Mouse (Mus musculus) liver, embryonic 11.5 days (tissue): ENCODE data around the gene Gbgt1. TPM values are rescaled to one million over a fixed set of nuclear protein-coding genes. Genes with fewer than 3 reads are reported as not detected.

Experiments
- ATAC-seq: fragments of 200-750 bp; cut with Nextera tagmentation; replicated peaks from 2 replicates; pipeline ENCODE4 v1.8.0; 2017; ENCODE audit warnings: moderate number of reproducible peaks, mild to moderate bottlenecking, moderate TSS enrichment, moderate library complexity; ENCODE audit not compliant: low FRiP score
- DNase-seq: peaks from one replicate; pipeline ENCODE4 v3.0.0-alpha.2; 2017; ENCODE audit warnings: low spot score
- H3K27ac ChIP-seq: fragments of 300-500 bp; sonication (generic); 2 replicates; pipeline ENCODE4 v1.5.1; 2014; ENCODE audit warnings: mild to moderate bottlenecking, low read depth, low read length, control low read depth
- H3K27me3 ChIP-seq: fragments of 300-500 bp; sonication (generic); replicated peaks from 2 replicates; pipeline ENCODE4 v1.6.1; 2014; ENCODE audit warnings: low read length, mixed read lengths; ENCODE audit not compliant: control insufficient read depth, insufficient read depth
- H3K36me3 ChIP-seq: fragments of 300-500 bp; sonication (generic); 2 replicates; pipeline ENCODE4 v1.6.1; 2014; ENCODE audit warnings: mild to moderate bottlenecking, low read length, moderate library complexity, mixed read lengths; ENCODE audit not compliant: control insufficient read depth, insufficient read depth
- H3K4me1 ChIP-seq: fragments of 300-500 bp; sonication (generic); replicated peaks from 2 replicates; pipeline ENCODE4 v1.6.1; 2014; ENCODE audit warnings: low read length, mixed read lengths; ENCODE audit not compliant: control insufficient read depth, insufficient read depth
- H3K4me2 ChIP-seq: fragments of 300-500 bp; sonication (generic); 2 replicates; pipeline ENCODE4 v1.6.1; 2014; ENCODE audit warnings: mild to moderate bottlenecking, control low read depth, moderate library complexity
- H3K4me3 ChIP-seq: fragments of 300-500 bp; sonication (generic); 2 replicates; pipeline ENCODE4 v1.5.1; 2014; ENCODE audit warnings: low read depth, low read length, control low read depth
- H3K9ac ChIP-seq: fragments of 300-500 bp; sonication (generic); 2 replicates; pipeline ENCODE4 v1.6.1; 2014; ENCODE audit warnings: low read depth, low read length, control low read depth
- H3K9me3 ChIP-seq: fragments of 300-500 bp; sonication (generic); 2 replicates; pipeline ENCODE4 v1.6.1; 2016; ENCODE audit warnings: low read length, inconsistent platforms, mixed read lengths; ENCODE audit not compliant: control insufficient read depth
- WGBS: fragments of 180-500 bp; shearing (Covaris S2); extraction: QIAGEN DNeasy Blood & Tissue Kit; methylation state at CpG from one replicate; pipeline ENCODE4 v1.1.7; 2014; 5-methylcytosine and 5-hydroxymethylcytosine counted together
- polyA plus RNA-seq: library from polyadenylated mRNA; unstranded; fragments of >200 nt; fragmentation: Nextera tagmentation; extraction: Ambion mirVana; gene quantifications from 2 replicates; pipeline ENCODE4 v1.2.1, GENCODE M21; 2014

Gene Gbgt1
- polyA plus RNA-seq, 1 experiment from 2014 or later: 0.32 TPM

- no peak overlapping the region for H3K4me2 ChIP-seq
- peaks cover 5% of the 10 kb centered on the region for H3K27me3 ChIP-seq
- ATAC-seq (no peak), DNase-seq (no peak)
- peaks cover 30% of the 10 kb centered on the region for H3K4me1 ChIP-seq
- no peak overlapping the region for H3K4me3 ChIP-seq
- H3K36me3 ChIP-seq: no peaks in the 10 kb centered on the region
- H3K9me3 ChIP-seq: no peaks in the 10 kb centered on the region
- 59% methylated on average over 4 of the region's 4 CpGs for WGBS
- no peak overlapping the region for H3K9ac ChIP-seq
- no peak overlapping the region for H3K27ac ChIP-seq
Measured at GRCm38 (mm10) chr2:28537634-28537920, 40.9 kb downstream of the Gbgt1 start.

- H3K4me3 ChIP-seq: no peak overlapping the region
- no peak overlapping the region for H3K9ac ChIP-seq
- H3K4me1 ChIP-seq: peaks cover 25% of the 10 kb centered on the region
- no peak overlapping the region for H3K27ac ChIP-seq
- no peak for DNase-seq
- ATAC-seq: no peak
- no peaks in the 10 kb centered on the region for H3K36me3 ChIP-seq
- no peaks in the 10 kb centered on the region for H3K9me3 ChIP-seq
- peaks cover 5% of the 10 kb centered on the region for H3K27me3 ChIP-seq
- no peak overlapping the region for H3K4me2 ChIP-seq
- 74% methylated on average over 8 of the region's 8 CpGs for WGBS
Measured at GRCm38 (mm10) chr2:28537995-28538816, 41.5 kb downstream of the Gbgt1 start.

- peaks cover 3% of the 10 kb centered on the region for H3K27me3 ChIP-seq
- H3K4me1 ChIP-seq: peaks cover 22% of the 10 kb centered on the region
- H3K4me2 ChIP-seq: no peak overlapping the region
- H3K9me3 ChIP-seq: no peaks in the 10 kb centered on the region
- ATAC-seq: no peak
- no peak for DNase-seq
- no peaks in the 10 kb centered on the region for H3K36me3 ChIP-seq
- no peak overlapping the region for H3K9ac ChIP-seq
- WGBS: 47% methylated on average over 1 of the region's 1 CpGs
- H3K4me3 ChIP-seq: no peak overlapping the region
- no peak overlapping the region for H3K27ac ChIP-seq
Measured at GRCm38 (mm10) chr2:28538817-28539128, 42.1 kb downstream of the Gbgt1 start.

- WGBS: 67% methylated on average over 7 of the region's 7 CpGs
- no peak overlapping the region for H3K9ac ChIP-seq
- no peak overlapping the region for H3K4me3 ChIP-seq
- H3K4me1 ChIP-seq: peaks cover 18% of the 10 kb centered on the region
- no peaks in the 10 kb centered on the region for H3K9me3 ChIP-seq
- peaks cover 3% of the 10 kb centered on the region for H3K27me3 ChIP-seq
- no peaks in the 10 kb centered on the region for H3K36me3 ChIP-seq
- no peak for DNase-seq
- no peak for ATAC-seq
- H3K4me2 ChIP-seq: no peak overlapping the region
- no peak overlapping the region for H3K27ac ChIP-seq
Measured at GRCm38 (mm10) chr2:28539206-28539605, 42.5 kb downstream of the Gbgt1 start.

- Histone ChIP-seq H3K4me1 (peaks cover 16% of the 10 kb centered on the region), H3K9ac (no peak overlapping the region), H3K4me2 (no peak overlapping the region), H3K27me3 (no peaks in the 10 kb centered on the region), H3K4me3 (no peak overlapping the region), H3K9me3 (no peaks in the 10 kb centered on the region), H3K27ac (no peak overlapping the region), H3K36me3 (no peaks in the 10 kb centered on the region)
- 35% methylated on average over 2 of the region's 2 CpGs for WGBS
- DNase-seq (no peak), ATAC-seq (no peak)
Measured at GRCm38 (mm10) chr2:28539949-28540348, 43.3 kb downstream of the Gbgt1 start.

- Histone ChIP-seq H3K4me3 (no peak overlapping the region), H3K4me2 (no peak overlapping the region), H3K36me3 (no peaks in the 10 kb centered on the region), H3K27ac (no peak overlapping the region), H3K9ac (no peak overlapping the region), H3K9me3 (no peaks in the 10 kb centered on the region), H3K27me3 (no peaks in the 10 kb centered on the region), H3K4me1 (peaks cover 12% of the 10 kb centered on the region)
- 71% methylated on average over 8 of the region's 8 CpGs for WGBS
- DNase-seq: no peak
- ATAC-seq: no peak
Measured at GRCm38 (mm10) chr2:28540587-28541227, 44.0 kb downstream of the Gbgt1 start.

GRCm38 (mm10) chr2:28543894-28544293, 47.2 kb downstream of the Gbgt1 start:
- Histone ChIP-seq H3K4me2 (no peak overlapping the region), H3K36me3 (no peaks in the 10 kb centered on the region), H3K4me1 (peaks cover 9% of the 10 kb centered on the region), H3K27me3 (no peaks in the 10 kb centered on the region), H3K9me3 (no peaks in the 10 kb centered on the region), H3K4me3 (no peak overlapping the region), H3K9ac (no peak overlapping the region), H3K27ac (no peak overlapping the region)
- WGBS: 86% methylated on average over 8 of the region's 8 CpGs
- ATAC-seq (no peak), DNase-seq (no peak)

GRCm38 (mm10) chr2:28545976-28546375, 49.3 kb downstream of the Gbgt1 start:
- no peaks in the 10 kb centered on the region for H3K4me1 ChIP-seq
- no peak overlapping the region for H3K27ac ChIP-seq
- ATAC-seq: no peak
- DNase-seq: no peak
- H3K36me3 ChIP-seq: peaks cover 6% of the 10 kb centered on the region; the same call in 1 of the 2 replicates
- H3K4me2 ChIP-seq: no peak overlapping the region
- no peak overlapping the region for H3K4me3 ChIP-seq
- no peak overlapping the region for H3K9ac ChIP-seq
- no peaks in the 10 kb centered on the region for H3K9me3 ChIP-seq
- no peaks in the 10 kb centered on the region for H3K27me3 ChIP-seq

- Histone ChIP-seq H3K9me3 (no peaks in the 10 kb centered on the region), H3K27me3 (no peaks in the 10 kb centered on the region), H3K4me2 (no peak overlapping the region), H3K36me3 (peaks cover 6% of the 10 kb centered on the region; the same call in 1 of the 2 replicates), H3K4me1 (no peaks in the 10 kb centered on the region), H3K27ac (no peak overlapping the region), H3K9ac (no peak overlapping the region), H3K4me3 (no peak overlapping the region)
- WGBS: 75% methylated on average over 6 of the region's 6 CpGs
- DNase-seq: no peak
- no peak for ATAC-seq
Measured at GRCm38 (mm10) chr2:28546560-28546959, 49.9 kb downstream of the Gbgt1 start.
